In the genomic region with DNA sequence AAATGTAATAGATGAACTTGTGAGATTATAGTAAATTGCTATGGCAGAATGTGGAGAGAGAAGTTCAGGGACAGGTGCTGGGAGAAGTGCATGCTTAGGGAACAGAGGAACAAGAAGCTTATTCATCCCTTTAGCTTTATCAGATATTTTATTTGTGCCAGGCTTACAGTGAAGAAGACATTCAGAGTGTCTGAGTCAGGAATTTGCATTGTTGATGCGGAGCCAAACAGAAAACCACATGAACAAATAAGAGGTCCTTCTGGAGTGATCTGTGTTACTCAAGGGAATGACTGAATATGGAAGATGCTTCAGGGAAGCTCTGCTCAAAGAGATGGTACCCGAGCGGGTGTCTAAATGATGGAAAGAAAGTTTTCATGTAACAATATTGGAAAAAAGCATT, we compare ENCODE assay signal across 19 mouse cellular contexts.
"Had no signal": no experiment of that assay in that cellular context is flagged by ENCODE, and none has a peak within 500 bp of the region (broad histone marks: within the 10 kb centered on the region; RNA-seq: fewer than 3 reads in every experiment).

No protein-coding gene starts in this region.

- H3K4me3 ChIP-seq: kidney, embryonic 15.5 days; left cerebral cortex, adult 2 months; liver, embryonic 13.5 days; neural tube, embryonic 13.5 days had no signal

- H3K27ac ChIP-seq: kidney, embryonic 15.5 days; left cerebral cortex, adult 2 months; liver, embryonic 13.5 days; neural tube, embryonic 13.5 days had no signal

- DNase-seq: kidney, adult 8-10 months; kidney, postnatal 10 days; kidney, postnatal 36 days; layer of hippocampus, postnatal 36 days; liver, embryonic 13.5 days; lung, adult 2 months; lung, postnatal 14 days; lung, postnatal 4 days; midbrain, embryonic 14.5 days; retina, postnatal 1 day; right cerebral cortex, postnatal 25 days; spleen, adult 18-20 months; thymus, adult 2 months; thymus, postnatal 14 days; thymus, postnatal 4 days had no signal

- H3K4me2 ChIP-seq: kidney, embryonic 15.5 days; liver, embryonic 13.5 days; midbrain, embryonic 11.5 days; neural tube, embryonic 13.5 days had no signal

- H3K9ac ChIP-seq: kidney, embryonic 15.5 days; liver, embryonic 13.5 days; neural tube, embryonic 13.5 days had no signal

- H3K36me3 ChIP-seq: kidney, embryonic 15.5 days; liver, embryonic 13.5 days; neural tube, embryonic 13.5 days had no signal

- H3K9me3 ChIP-seq: kidney, embryonic 15.5 days; liver, embryonic 13.5 days; neural tube, embryonic 13.5 days had no signal

- H3K27me3 ChIP-seq: kidney, embryonic 15.5 days; liver, embryonic 13.5 days; neural tube, embryonic 13.5 days had no signal
